Mouse (Mus musculus): ENCODE measurements around the gene Gabarap.

DNA sequence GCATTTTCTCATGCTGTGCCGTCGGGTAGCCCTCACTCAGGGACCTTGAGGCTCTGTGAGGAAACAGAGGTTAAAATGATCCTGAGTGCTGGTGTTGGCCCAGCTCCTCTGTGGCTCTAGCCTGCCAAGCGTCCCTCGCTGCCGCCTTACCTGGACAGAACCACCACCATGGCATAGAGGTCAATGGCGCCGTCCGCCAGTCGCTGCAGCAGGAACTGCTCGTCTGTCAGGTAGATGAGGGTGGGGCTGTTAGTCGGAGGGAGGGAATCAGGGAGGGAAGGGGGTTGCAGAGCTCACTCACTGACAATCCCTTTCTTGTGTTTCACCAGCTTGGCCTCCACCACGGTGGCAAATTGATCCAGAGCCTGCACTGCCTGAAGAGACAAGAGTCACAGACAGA is 19.6 kb downstream of the Gabarap start:
- TF ChIP-seq CTCF (IDR thresholded peaks at IDR 0.05 in 2 of 3, conservative IDR thresholded peaks at IDR 0.05 in 1 of 3; ENCODE audit: control insufficient read depth in 1 of 3, insufficient read depth in 1 of 3, low read depth in 2 of 3, low read length in 3 of 3, poor library complexity in 1 of 3, severe bottlenecking in 1 of 3): no peak
- TF ChIP-seq TBP (IDR thresholded peaks at IDR 0.05; ENCODE audit: low read depth, low read length): no peak
- TF ChIP-seq MAFK (IDR thresholded peaks at IDR 0.05; ENCODE audit: borderline replicate concordance, low read depth, low read length): no peak
- TF ChIP-seq TCF12 (IDR thresholded peaks at IDR 0.05; ENCODE audit: low read depth, low read length): no peak
- no peak for TF ChIP-seq MAX (IDR thresholded peaks at IDR 0.05; ENCODE audit: low read length)
